Mouse (Mus musculus): ENCODE results near the gene Telo2. TPM values are rescaled to one million over a fixed set of nuclear protein-coding genes. Genes with fewer than 3 reads are reported as not detected.
"Not testable (repeated sequence)": the region's sequence is repeated elsewhere in the genome, so short reads cannot be mapped to it uniquely, and the experiment has no call there.

The Telo2 gene
- total RNA-seq (2014; fragmentation: Nextera tagmentation) (53.3 and 77.5 TPM in 2 replicates), total RNA-seq (2017) (38.5 and 38.9 TPM in 2 replicates)

DNA sequence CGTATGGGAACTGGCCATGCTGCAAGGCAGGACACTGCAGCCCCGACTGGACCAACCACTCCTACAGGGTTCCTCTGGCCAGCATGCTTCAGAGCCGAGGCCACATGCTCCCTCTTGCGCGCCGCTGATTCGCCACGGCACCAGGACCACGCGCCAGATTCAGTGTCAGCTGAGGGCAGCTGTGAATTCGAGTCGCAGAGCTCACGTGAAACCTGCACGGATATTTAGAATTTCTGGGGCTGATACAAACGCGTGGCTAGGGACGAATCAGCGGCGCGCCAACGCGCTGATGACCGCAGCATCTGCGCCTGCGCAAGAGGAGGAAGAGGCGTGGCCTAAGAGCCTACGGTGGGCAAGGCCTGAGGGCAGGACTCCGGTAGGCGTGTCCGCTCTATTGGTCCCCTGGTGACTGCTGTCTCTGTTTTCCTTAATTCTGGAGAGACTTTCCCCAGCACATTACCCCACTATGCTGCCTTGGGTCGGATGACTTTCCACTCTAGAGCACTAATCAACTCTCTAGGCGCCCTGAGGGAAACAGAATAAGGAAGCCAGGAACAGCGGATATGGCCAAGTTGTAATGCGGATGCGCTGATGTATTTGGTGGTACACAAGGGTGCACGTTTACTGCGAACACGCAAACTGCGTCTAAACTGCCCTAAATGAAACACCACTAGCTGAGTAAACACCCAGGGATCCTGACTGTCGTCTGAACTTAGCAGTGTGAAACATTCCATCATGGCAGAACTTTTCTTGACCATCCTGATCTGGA lies at the start of gene Telo2:
Gene Telo2, minus strand, starts transcription at position 304 of the 769 bp plus-strand sequence.
- ATAC-seq (replicated peaks; ENCODE audit: low FRiP score, low TSS enrichment, poor library complexity, severe bottlenecking): peak; percentile 83

DNA sequence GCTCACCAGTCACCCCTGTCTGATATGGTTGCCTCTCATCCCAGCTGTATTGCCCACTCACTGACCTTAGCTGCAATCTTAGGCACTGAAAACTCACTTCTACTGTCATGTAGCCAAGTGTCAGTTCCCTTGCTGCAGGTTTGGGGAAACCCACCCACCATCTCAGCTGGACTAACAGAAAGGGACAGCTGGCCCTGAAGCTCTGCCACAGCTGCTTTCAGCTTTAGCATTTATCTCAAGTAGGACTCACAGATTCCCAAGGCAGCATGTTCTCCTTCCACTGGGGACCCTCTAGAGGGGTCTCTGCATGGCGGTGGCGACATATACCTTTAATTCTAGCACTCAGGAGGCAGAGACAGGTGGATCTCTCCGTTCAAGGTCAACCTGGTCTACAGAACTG lies 49.0 kb upstream of the Telo2 start:
- ATAC-seq (replicated peaks; ENCODE audit: low FRiP score, low TSS enrichment, poor library complexity, severe bottlenecking): no peak

DNA sequence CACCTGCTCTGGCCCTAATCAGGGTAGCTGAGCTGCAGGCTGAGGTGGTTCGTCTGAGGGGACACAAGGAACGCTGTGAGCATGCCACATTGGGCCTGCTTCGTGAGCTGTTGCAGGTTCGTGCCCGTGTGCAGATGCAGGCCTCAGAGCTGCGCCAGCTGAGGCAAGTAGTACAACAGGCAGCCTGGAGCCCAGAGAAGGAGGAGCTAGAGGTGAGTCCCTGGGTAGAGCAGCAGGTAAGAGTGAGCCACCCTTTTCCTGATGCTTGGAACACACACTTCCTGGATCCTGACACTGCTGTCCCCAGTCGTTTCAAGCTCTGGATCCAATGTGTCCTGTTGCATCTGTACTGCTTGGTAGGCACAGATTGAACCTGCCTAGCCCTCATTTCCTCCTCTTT lies 47.6 kb upstream of the Telo2 start:
- ATAC-seq (replicated peaks; ENCODE audit: low FRiP score, low TSS enrichment, poor library complexity, severe bottlenecking): no peak

DNA sequence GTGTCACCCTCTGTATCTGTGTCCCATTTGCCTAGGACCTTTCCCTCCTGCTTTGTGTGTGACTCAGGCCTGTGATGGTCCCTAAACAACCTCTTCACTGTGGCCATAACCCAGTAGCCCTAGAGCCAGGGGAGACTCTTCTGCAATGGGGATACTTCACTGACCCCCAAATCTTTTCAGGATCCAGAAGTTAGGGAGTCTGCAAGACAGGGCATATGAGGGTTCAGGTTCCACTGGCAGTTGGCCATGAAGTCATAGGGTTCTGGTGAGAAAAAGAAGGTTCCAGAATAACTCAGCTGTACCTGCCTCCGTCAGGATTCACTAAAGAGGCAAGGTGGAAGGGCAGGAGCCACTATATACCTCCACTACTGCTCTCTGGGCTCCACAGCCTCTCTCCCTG lies 46.4 kb upstream of the Telo2 start, which contains the start of gene Ccdc154:
Gene Ccdc154, plus strand, starts transcription at position 301 of the 400 bp plus-strand sequence.
- ATAC-seq (replicated peaks; ENCODE audit: low FRiP score, low TSS enrichment, poor library complexity, severe bottlenecking): no peak

DNA sequence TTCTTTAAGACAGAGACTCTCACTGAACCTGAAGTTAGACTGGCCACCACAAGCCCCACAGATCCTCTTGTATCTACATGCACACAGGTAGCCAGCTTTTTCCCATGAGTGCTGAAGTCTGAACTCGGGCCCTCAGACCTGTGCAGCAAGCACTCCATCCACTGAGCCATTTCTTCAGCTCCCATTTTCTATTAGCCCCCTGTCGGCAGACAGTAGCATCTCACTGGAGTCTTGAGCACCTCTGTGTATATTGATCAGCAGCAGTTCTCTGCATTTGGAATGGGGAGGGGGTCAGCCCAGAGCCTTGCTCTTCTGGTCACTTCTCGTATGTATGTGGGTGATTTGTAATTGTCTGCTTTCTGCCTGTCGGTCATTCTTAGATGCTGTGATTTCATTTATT lies 24.2 kb upstream of the Telo2 start:
- ATAC-seq (replicated peaks; ENCODE audit: low FRiP score, low TSS enrichment, poor library complexity, severe bottlenecking): 0 out of 2 replicates have a peak, but pooled peaks have one; percentile 65

- no peak for ATAC-seq (replicated peaks; ENCODE audit: low FRiP score, low TSS enrichment, poor library complexity, severe bottlenecking)
Measured at GRCm38 (mm10) chr17:25138803-25139202, 23.0 kb upstream of the Telo2 start.

- no peak for ATAC-seq (replicated peaks; ENCODE audit: low FRiP score, low TSS enrichment, poor library complexity, severe bottlenecking)
Measured at GRCm38 (mm10) chr17:25135622-25136021, 19.9 kb upstream of the Telo2 start.

GRCm38 (mm10) chr17:25133275-25133698 lies 17.5 kb upstream of the Telo2 start, which contains the start of gene Clcn7:
Gene Clcn7 (plus strand): TSS chr17:25133391.
- peak; percentile 87 for ATAC-seq (replicated peaks; ENCODE audit: low FRiP score, low TSS enrichment, poor library complexity, severe bottlenecking)

DNA sequence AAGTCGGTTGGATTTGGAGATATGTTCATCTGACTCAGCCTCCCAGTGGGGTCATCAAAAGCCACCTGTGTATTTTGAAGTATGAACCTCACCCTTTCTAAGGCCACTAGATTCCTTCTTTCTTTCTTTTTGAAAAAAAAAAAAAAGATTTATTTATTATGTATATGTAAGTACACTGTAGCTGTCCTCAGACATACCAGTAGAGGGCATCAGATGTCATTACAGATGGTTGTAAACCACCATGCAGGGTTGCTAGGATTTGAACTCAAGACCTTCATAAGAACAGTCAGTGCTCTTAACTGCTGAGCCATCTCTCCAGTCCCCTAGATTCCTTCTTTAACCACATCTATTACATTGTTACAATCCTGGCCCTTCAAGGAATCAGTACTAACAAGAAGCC lies 14.3 kb upstream of the Telo2 start:
- no peak for ATAC-seq (replicated peaks; ENCODE audit: low FRiP score, low TSS enrichment, poor library complexity, severe bottlenecking)

DNA sequence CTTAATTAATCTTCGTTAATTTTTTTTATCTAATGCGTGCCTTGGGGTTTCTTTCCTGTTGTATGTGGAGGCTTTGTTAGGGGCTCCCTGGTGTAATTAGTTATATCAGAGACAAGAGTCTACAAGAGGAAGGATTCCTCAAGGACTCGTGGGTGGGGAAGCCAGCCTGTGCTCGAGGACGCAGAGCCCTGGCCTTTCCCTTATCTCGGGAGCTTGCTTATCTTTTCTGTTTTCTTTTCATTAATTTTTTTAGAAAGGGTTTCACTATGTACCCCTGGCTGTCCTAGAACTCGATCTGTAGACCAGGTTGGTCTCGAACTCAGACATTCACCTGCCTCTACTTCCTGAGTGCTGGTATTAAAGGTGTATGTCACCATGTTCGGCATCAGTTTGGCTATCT lies 11.9 kb upstream of the Telo2 start:
- ATAC-seq (replicated peaks; ENCODE audit: low FRiP score, low TSS enrichment, poor library complexity, severe bottlenecking): 0 out of 2 replicates have a peak, but pooled peaks have one; percentile 31

GRCm38 (mm10) chr17:25127079-25127478 lies 11.3 kb upstream of the Telo2 start:
- ATAC-seq (replicated peaks; ENCODE audit: low FRiP score, low TSS enrichment, poor library complexity, severe bottlenecking): peak; percentile 90

- ATAC-seq (replicated peaks; ENCODE audit: low FRiP score, low TSS enrichment, poor library complexity, severe bottlenecking): not testable (repeated sequence)
Measured at GRCm38 (mm10) chr17:25125442-25126060, 9.8 kb upstream of the Telo2 start.

GRCm38 (mm10) chr17:25123979-25124378 lies 8.2 kb upstream of the Telo2 start:
- ATAC-seq (replicated peaks; ENCODE audit: low FRiP score, low TSS enrichment, poor library complexity, severe bottlenecking): no peak

- ATAC-seq (replicated peaks; ENCODE audit: low FRiP score, low TSS enrichment, poor library complexity, severe bottlenecking): no peak
Measured at GRCm38 (mm10) chr17:25120406-25120805, 4.6 kb upstream of the Telo2 start, which contains the start of gene Ptx4. Gene Ptx4 (plus strand): TSS chr17:25120760.

DNA sequence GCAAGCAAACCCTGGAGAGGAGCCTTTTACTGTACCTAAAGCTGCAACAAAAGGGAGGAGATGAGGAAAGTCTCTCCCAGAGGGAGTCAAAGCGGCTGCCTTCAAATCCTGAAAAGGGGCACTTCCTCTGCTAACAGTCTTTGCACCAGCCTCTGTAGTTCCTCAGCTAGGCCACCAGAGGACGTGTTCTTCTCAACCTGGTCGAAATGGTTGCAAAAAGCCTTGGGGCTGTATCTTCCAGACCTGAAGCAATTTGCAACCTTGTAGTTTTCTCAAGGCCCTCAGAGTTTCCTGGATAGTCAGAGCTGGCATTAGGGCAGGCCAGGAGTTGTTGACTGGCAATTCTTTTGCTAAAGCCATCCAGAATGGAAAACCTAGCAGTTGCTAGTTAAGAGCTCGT lies 1.5 kb upstream of the Telo2 start:
- no peak for ATAC-seq (replicated peaks; ENCODE audit: low FRiP score, low TSS enrichment, poor library complexity, severe bottlenecking)

DNA sequence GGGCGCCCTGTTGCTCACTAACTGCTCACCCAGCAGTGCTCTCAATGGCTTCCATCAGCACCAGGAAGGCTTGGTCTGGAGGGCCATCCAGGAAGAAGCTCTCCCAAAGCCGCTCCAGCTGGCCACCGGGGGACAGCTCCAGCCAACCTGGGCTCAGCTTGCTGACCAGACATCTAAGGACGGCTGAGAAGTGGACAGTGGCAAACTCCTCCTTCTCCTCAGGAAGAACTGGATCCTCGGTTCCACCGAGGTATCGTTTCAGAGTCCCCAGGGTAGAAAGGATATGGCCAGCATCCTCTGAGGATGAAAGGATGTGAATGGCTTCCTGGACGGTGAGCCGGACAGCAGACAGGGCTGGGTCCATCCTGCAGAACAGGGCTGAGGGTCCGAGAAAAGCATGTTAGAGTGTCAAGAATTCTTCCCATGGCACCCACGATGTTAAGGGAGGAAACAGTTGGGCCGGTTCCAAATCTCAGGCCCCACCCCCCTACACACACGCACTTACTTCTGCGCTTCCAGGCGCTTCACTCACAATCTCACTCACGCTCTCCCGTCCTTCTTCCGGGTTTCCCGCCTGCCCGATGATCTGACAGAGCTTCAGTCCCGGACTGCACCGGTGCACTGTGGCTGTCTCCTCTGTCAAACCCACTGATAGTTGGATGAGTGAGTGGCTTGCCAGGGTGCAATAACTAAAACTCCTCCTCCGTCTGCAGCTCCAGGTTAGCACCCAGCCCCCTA lies 690 bp downstream of the Telo2 start:
- ATAC-seq (replicated peaks; ENCODE audit: low FRiP score, low TSS enrichment, poor library complexity, severe bottlenecking): peak; percentile 56

GRCm38 (mm10) chr17:25112423-25112810 lies 3.4 kb downstream of the Telo2 start:
- ATAC-seq (replicated peaks; ENCODE audit: low FRiP score, low TSS enrichment, poor library complexity, severe bottlenecking): no peak

- ATAC-seq (replicated peaks; ENCODE audit: low FRiP score, low TSS enrichment, poor library complexity, severe bottlenecking): no peak
Measured at GRCm38 (mm10) chr17:25111739-25112422, 3.9 kb downstream of the Telo2 start.

DNA sequence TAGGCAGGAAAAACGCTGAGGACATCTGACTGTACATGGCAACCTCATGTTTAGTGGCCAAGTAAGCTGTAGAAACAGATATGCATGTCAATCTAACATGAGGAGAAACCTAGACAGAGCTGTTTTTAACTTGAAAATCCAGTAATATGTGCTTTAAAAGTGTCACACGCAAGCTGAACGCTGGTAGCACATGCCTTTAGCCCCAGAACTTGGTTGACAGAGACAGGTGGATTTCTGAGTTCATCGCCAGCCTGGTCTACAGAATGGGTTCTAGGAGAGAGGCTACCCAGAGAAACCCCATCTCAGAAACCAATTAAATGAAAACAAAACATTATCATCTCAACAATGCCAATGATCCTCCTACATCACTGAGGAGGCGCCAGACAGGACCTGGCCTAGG lies 4.5 kb downstream of the Telo2 start:
- no peak for ATAC-seq (replicated peaks; ENCODE audit: low FRiP score, low TSS enrichment, poor library complexity, severe bottlenecking)

All from megakaryocyte-erythroid progenitor cell, adult 5-6 weeks (primary cell).